Mouse (Mus musculus) mouse trophoblast stem cell (cell line): ENCODE data around the gene Cerkl.

ENCODE experiments used
- in situ Hi-C, 2 experiments: fragments of 300-500 bp; cut with MseI, MboI; formaldehyde crosslinking; loops; 2 replicates in 1 of 2; 3 replicates in 1 of 2; pipeline ENCODE4 v1.15.1; 2025

Cerkl gene

DNA sequence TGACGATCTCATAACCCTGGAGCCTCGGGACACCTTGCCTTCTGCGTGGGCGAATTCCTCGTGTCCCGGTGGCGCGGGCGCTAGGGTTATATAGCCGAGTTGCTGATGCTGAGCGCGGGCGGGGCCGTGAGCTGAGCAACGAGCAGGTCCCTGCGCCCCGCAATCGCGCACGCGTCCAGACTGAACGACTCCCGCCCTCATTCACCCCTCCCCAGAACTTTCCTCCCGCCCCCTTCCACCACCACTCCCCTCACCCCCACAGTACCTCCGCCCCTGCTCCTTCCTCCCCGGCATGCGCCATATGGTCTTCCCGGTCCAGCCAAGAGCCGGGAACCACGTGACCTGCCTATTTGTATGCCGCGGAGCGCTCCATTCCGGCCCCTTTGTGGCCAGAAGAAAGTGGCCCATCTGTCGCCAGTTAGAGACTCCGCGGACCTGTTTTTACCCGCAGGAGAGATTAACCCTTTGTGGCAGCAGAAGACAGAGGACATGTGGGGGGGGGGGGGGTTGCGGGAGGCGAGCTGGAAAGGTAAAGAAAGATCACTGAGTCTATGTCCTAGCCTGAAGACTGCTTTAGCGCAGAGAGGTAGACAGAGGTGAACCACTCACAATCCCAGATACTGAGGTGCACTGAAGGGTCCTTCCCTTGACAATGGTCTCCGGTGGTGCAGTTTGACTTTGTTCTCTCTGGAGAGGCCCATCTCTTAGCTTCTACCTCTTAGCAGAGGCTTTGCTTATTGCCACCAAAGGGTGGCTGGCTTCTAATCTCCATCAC lies at the start of gene Cerkl, which contains the start of gene Neurod1:
Gene Cerkl, minus strand, starts transcription at position 211 of the 775 bp plus-strand sequence.
Gene Neurod1, minus strand, starts transcription at position 177 of the 775 bp plus-strand sequence.
- in situ Hi-C loops: no loop called here

GRCm38 (mm10) chr2:79498990-79499755 lies 42.6 kb upstream of the Cerkl start:
- in situ Hi-C loops: loop anchor here (5.0 to 25.0 kb wide), 3 partner anchors 124 to 537 kb away; no protein-coding TSS in a partner anchor

GRCm38 (mm10) chr2:79485127-79485526 lies 28.5 kb upstream of the Cerkl start:
- in situ Hi-C loops: loop anchor here (25.0 kb wide), 1 partner anchor 523 kb away; no protein-coding TSS in a partner anchor

DNA sequence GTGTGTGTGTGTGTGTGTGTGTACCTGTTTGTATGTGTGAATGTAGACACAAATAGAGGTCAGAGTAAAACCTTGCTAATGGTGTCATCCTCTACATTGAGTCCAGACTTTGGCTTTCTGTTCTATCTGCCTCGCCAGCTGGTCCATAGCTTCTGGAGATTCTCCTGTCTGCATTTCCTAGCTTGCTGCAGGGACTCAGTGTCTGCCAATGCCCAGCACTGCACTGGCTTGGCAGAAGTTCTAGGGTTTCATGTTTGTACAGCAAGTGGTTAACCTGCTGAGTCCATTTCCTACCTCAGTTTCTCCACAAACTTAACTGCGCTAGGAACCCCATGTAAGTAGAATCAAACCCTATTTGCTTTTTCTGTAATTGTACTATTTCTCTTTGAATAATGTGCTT lies 25.9 kb upstream of the Cerkl start:
- in situ Hi-C loops: loop anchor here (25.0 kb wide), 1 partner anchor 520 kb away; no protein-coding TSS in a partner anchor

- in situ Hi-C loops: no loop called here
Measured at GRCm38 (mm10) chr2:79462411-79462810, 5.8 kb upstream of the Cerkl start.

DNA sequence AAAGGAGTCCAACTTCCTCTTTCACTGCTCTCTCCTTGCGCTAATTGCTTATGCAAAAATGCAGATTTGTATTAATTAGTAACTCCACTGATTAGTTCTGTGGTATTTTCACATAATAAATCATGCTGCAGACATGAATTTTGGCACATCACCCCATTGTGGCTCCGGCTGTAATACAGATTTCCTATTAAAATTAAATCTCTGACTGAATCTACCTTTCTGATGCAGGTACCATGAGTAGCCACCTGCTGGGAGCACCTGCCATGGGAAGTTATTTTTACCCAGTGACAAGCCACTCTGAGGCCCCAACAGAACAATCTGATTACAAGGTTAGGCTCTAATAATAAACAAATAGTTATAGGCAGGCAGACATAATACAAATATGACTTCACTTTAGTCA lies 5.3 kb upstream of the Cerkl start:
- in situ Hi-C loops: no loop called here

GRCm38 (mm10) chr2:79460586-79460985 lies 4.0 kb upstream of the Cerkl start:
- in situ Hi-C loops: no loop called here

- in situ Hi-C loops: no loop called here
Measured at GRCm38 (mm10) chr2:79460107-79460506, 3.5 kb upstream of the Cerkl start.

DNA sequence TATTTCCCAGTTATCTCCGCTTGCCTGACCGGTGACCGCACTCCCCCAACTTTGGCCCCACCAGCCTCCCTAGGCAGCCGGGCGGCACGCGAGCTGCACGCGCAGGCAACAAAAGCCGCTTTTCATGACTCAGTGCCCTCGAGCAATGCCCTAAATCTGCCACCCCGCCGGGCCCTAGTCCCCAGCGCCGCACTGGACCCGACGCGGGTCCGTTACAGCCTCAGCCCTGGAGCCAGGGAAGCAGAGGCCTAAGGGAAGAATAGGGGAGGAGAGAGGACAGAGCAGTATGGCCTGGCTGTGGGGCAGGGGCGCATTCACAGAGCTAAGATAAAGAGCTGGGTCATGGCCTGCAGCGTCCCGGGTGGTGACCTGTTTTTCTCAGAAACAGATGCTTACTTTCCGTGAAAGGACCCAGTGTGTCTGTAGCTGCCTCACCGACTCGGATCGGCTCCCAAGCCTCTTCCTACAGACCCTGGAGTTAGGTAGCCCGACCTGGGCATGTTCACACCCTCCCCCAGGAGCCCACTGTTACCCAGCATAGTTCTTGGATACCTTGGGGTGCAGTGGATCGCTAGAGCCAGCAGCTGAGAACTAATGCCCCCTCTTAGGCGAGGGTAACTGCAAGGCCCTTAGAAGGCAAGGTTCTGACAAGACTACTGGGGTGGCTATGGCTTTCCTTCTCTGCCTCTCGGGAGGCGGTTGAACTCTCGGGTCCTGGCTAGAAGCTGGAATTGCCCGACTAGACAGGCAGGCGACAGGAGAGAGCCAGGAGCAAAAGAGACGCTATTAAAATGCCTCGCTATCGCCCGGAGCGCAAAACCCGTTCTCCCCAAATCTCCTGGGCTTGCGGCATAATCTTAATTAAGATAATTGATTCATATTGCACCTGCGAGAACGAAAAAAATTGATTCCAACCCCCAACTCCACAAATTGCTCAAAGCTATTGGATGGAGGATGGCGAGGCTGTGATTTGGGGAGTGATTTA lies 2.8 kb upstream of the Cerkl start:
- in situ Hi-C loops: no loop called here

GRCm38 (mm10) chr2:79457932-79458331 lies 1.3 kb upstream of the Cerkl start:
- in situ Hi-C loops: no loop called here

DNA sequence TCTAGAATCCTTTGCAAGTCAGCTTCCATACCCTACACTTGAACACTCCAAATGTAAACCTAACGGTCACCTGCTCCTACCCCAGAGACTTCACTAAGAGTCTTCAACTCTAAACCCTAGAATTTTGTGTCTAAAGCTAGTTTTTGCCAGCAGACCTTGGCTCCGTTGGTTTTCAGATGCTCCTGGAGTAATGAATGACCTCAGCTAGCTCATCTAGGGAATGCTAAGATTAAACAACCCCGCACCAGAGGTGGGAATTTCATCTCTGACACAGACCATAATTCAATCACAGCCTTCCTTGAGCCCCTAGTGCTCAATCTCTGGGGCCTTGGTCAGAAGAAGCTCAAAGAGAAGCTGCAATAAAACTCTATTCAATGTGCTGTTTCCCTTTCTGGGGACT lies 849 bp upstream of the Cerkl start:
- in situ Hi-C loops: no loop called here

- in situ Hi-C loops: no loop called here
Measured at GRCm38 (mm10) chr2:79455646-79456045, 939 bp downstream of the Cerkl start.

GRCm38 (mm10) chr2:79454786-79455446 lies 1.7 kb downstream of the Cerkl start:
- in situ Hi-C loops: no loop called here

DNA sequence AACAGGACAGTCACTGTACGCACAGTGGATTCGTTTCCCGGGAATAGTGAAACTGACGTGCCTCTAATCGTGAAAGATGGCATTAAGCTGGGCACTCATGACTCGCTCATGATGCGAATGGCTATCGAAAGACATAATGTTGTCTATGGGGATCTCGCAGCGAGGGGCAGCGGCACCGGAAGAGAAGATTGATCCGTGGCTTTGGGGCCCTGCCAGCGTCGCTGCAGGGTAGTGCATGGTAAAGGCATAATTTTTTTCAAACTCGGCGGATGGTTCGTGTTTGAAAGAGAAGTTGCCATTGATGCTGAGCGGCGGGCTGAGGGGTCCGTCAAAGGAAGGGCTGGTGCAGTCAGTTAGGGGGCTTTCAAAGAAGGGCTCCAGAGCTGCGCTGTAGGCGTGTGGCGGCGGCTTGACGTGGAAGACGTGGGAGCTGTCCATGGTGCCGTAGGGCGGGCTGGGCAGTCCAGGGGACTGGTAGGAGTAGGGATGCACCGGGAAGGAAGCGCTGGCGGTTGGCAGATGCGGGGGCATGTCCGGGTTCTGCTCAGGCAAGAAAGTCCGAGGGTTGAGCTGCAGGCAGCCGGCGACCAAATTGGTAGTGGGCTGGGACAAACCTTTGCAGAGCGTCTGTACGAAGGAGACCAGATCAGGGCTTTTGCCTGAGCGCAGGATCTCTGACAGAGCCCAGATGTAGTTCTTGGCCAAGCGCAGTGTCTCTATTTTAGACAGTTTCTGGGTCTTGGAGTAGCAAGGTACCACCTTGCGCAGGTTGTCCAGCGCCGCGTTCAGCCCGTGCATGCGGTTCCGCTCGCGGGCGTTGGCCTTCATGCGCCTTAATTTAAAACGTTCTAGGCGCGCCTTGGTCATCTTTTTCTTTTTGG lies 2.4 kb downstream of the Cerkl start:
- in situ Hi-C loops: no loop called here

DNA sequence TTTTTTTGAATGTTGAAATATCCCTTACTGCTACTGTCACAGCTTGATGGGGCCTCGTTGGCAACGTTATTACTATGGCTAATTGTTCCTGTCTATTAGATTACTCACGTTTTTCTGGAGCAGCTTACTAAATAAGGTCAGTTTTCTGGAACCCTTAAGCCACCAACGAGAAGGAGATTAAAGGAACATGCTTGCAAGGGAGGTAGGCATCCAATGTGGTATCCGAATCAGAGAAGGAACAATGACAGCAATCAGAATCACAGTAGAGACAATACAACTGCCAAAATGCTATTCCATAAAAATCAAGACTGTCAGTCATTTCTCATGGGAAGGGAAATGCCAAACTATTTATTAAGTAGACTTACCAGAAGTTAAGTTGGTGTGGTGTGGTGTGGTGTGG lies 5.1 kb downstream of the Cerkl start:
- in situ Hi-C loops: no loop called here

DNA sequence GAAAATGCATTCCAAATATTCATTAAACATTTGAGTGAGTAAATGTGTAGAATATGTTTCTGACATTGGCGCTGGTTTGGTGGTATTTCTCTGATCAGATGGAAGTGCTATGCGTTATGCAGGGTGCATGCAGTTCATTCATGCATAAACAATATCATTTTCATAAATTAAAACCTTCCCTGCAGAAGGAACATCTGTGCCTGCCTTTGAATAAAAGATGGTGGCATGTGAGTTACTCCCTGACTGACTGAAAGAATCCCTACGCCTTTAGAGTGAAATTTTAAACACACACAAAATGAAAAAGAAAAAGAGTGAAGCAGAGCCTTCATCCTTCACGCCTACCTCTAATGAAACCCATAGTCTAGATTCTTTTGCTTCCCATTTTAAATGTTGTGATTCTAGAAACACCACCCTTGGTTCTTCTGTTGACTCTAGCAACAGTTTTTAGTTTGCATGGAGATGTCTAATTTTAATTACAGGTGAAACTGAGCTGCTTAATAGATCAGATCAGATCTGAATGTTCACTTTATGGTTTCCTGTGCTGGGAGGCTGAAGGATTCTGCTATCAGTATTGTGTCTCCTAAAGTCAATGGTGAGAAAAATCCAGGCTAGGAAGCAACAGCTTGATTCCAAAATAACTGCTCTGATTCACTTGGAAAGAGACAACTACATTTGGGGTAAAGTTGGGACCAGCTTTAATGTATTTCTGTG lies 5.7 kb downstream of the Cerkl start:
- in situ Hi-C loops: no loop called here

DNA sequence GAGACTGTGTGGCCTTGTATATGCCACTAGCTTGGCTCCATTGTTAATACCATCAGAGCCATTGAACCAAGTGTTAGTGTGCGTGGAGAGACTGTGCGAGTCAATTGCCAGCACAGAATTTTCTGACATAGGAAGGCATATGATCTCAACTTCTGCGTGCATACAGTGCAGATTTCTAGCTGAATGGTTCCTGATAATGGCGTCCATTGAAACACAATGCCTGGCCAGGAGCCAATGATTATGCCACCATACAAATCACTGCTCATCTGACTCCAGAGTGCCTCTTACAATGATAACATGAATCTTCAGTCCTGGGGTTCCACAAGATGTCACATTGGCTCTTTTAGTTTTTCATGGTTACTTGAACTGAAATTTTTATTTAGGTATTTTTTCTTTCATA lies 7.2 kb downstream of the Cerkl start:
- in situ Hi-C loops: no loop called here

DNA sequence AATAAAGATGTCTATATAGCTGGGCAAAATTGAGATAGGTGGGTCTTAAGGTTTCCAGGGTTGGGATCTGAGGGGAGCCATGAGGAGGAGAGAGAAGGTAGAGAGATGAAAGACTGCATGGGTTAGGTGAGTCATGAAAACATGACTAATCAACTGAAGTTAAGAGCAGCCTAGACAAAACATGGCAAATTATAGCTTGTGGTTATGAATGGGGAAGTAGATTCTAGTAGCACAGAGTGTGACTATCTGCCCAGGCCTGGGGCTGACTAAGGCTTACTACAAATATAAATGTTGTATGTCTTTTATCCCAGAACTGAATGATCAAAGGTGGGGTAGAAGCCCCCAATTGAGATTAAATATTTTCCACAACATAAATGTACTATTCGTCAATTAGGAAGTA lies 9.4 kb downstream of the Cerkl start:
- in situ Hi-C loops: no loop called here

GRCm38 (mm10) chr2:79443861-79444620 lies 12.5 kb downstream of the Cerkl start:
- in situ Hi-C loops: no loop called here
